Mouse (Mus musculus) cortical plate, adult 2 months (tissue): ENCODE measurements at regions not wholly inside any gene's neighbourhood (a gene's known extent, or its start where the extent isn't known, plus 50 kb on each side); places are given as distances from the start of the nearest gene placed in this dataset.
A peak's percentile ranks its signal among the peaks of the same experiment; 100 is the strongest.

Experiments used
- CTCF ChIP-seq: fragments of 200-500 bp; IDR thresholded peaks from 2 replicates; pipeline ENCODE4 v1.5.1; 2011; ENCODE audit warnings: mild to moderate bottlenecking, control low read depth, low read length; ENCODE audit not compliant: insufficient read depth; ENCODE audit errors: extremely low read depth
- POLR2A ChIP-seq: fragments of 200-500 bp; IDR thresholded peaks from 2 replicates; pipeline ENCODE4 v1.6.1; 2011; ENCODE audit warnings: mild to moderate bottlenecking, low read length, control low read depth; ENCODE audit not compliant: insufficient read depth; ENCODE audit errors: extremely low read depth

GRCm38 (mm10) chr12:64829662-64830249 is 88.0 kb upstream of the Gm527 start:
- TF ChIP-seq CTCF, result peak; percentile 35; the same call in 1 of the 2 replicates
- no peak for TF ChIP-seq POLR2A
